Mouse (Mus musculus): ENCODE results near the gene Gm4450. TPM values are rescaled to one million over a fixed set of nuclear protein-coding genes. Genes with fewer than 3 reads are reported as not detected.
"Not testable (repeated sequence)": the region's sequence is repeated elsewhere in the genome, so short reads cannot be mapped to it uniquely, and the experiment has no call there.

Gm4450 gene
- not detected in 2 replicates for polyA plus RNA-seq (2012; rRNA removed)

- not testable (repeated sequence) for H3K4me1 ChIP-seq (replicated peaks; ENCODE audit: control insufficient read depth, insufficient read depth, low read length); H3K27me3 ChIP-seq (ENCODE audit: control insufficient read depth, insufficient read depth, low read length); H3K27ac ChIP-seq (ENCODE audit: control insufficient read depth, insufficient read depth, low read length); H3K36me3 ChIP-seq (ENCODE audit: control insufficient read depth, insufficient read depth, low read length); DNase-seq; H3K4me3 ChIP-seq (ENCODE audit: control insufficient read depth, insufficient read depth, low read length)
- WGBS, result 91% methylated on average over 1 of the region's 1 CpGs
Observed at GRCm38 (mm10) chr3:98457026-98457425, at the start of gene Gm4450. TSS of gene Gm4450 (minus strand) at chr3:98457126.

DNA sequence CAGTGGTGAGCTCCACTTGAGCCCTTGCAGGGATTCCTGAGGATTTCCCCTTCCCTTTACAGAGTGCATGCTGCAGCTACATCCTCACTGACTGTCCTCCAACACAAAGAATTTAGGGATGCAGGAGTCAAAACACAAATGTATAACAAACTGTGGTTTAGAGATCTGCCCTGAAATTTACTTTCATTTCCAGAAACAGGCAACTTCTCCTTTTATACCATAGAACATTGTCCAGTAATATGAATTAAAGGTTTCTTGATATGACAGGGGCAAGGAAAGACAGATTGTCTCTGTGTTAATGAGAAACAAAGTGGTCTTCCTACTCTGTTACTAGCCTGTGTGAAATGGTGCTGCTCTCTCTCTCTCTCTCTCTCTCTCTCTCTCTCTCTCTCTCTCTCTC lies 40.5 kb upstream of the Gm4450 start:
- H3K36me3 ChIP-seq (ENCODE audit: control insufficient read depth, insufficient read depth, low read length); DNase-seq; H3K27ac ChIP-seq (ENCODE audit: control insufficient read depth, insufficient read depth, low read length): not testable (repeated sequence)

GRCm38 (mm10) chr3:98496762-98497161 lies 39.8 kb upstream of the Gm4450 start:
- not testable (repeated sequence) for H3K4me1 ChIP-seq (replicated peaks; ENCODE audit: control insufficient read depth, insufficient read depth, low read length); H3K36me3 ChIP-seq (ENCODE audit: control insufficient read depth, insufficient read depth, low read length); H3K4me3 ChIP-seq (ENCODE audit: control insufficient read depth, insufficient read depth, low read length); DNase-seq; H3K27ac ChIP-seq (ENCODE audit: control insufficient read depth, insufficient read depth, low read length); H3K27me3 ChIP-seq (ENCODE audit: control insufficient read depth, insufficient read depth, low read length)
- WGBS, result no CpG with 5 or more reads among the region's 2 CpGs

More for the DNA sequence above, 40.5 kb upstream of the Gm4450 start:
- not testable (repeated sequence) for H3K27me3 ChIP-seq (ENCODE audit: control insufficient read depth, insufficient read depth, low read length); H3K4me3 ChIP-seq (ENCODE audit: control insufficient read depth, insufficient read depth, low read length); H3K4me1 ChIP-seq (replicated peaks; ENCODE audit: control insufficient read depth, insufficient read depth, low read length)

DNA sequence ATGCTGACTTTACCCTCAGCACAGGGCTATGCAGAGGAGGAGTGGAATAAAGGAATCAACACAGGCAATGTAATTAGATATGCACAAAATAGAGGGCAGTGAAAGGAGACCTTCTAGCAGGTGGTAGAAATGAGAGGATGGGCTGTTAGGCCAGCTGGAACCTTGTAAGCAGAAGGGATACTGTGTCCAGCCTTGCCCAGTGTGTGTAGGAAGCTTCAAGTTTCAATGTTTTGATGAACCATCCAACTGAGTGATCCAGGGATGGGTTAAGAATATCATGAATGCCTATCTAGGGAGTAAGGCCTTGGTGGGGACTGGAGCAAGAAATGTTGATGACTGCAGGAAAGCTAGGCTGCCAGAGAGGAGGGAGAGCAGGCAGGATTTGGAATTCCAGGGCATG lies 38.1 kb upstream of the Gm4450 start:
- H3K4me3 ChIP-seq (ENCODE audit: control insufficient read depth, insufficient read depth, low read length); DNase-seq; H3K27ac ChIP-seq (ENCODE audit: control insufficient read depth, insufficient read depth, low read length): not testable (repeated sequence)

GRCm38 (mm10) chr3:98494184-98494583 lies 37.3 kb upstream of the Gm4450 start:
- H3K4me3 ChIP-seq (ENCODE audit: control insufficient read depth, insufficient read depth, low read length); H3K27ac ChIP-seq (ENCODE audit: control insufficient read depth, insufficient read depth, low read length); H3K27me3 ChIP-seq (ENCODE audit: control insufficient read depth, insufficient read depth, low read length); DNase-seq; H3K4me1 ChIP-seq (replicated peaks; ENCODE audit: control insufficient read depth, insufficient read depth, low read length); H3K36me3 ChIP-seq (ENCODE audit: control insufficient read depth, insufficient read depth, low read length): not testable (repeated sequence)

More for the DNA sequence above, 38.1 kb upstream of the Gm4450 start:
- H3K4me1 ChIP-seq (replicated peaks; ENCODE audit: control insufficient read depth, insufficient read depth, low read length); H3K36me3 ChIP-seq (ENCODE audit: control insufficient read depth, insufficient read depth, low read length); H3K27me3 ChIP-seq (ENCODE audit: control insufficient read depth, insufficient read depth, low read length): not testable (repeated sequence)

DNA sequence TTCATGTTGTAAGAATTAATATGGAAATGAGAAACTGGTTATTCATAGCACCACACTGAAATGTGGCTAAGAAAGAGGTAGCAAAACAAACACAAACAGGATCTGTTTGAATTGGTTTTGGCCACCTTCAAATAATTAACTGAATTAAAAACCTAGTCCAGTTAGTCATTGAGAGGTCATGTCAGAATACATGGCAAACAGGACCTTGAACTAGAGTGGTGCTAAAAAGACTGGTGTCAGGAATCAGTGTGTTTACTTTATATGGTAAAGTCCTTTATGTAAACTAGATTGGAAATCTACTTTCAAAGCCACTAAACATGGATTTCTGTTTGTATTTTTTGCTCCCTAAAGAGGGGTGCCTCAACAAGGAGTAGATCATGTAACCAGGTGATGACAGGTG lies 14.6 kb upstream of the Gm4450 start:
- not testable (repeated sequence) for H3K4me3 ChIP-seq (ENCODE audit: control insufficient read depth, insufficient read depth, low read length); H3K27ac ChIP-seq (ENCODE audit: control insufficient read depth, insufficient read depth, low read length); H3K36me3 ChIP-seq (ENCODE audit: control insufficient read depth, insufficient read depth, low read length); DNase-seq; H3K27me3 ChIP-seq (ENCODE audit: control insufficient read depth, insufficient read depth, low read length); H3K4me1 ChIP-seq (replicated peaks; ENCODE audit: control insufficient read depth, insufficient read depth, low read length)

GRCm38 (mm10) chr3:98471057-98471456 lies 14.1 kb upstream of the Gm4450 start:
- not testable (repeated sequence) for H3K4me1 ChIP-seq (replicated peaks; ENCODE audit: control insufficient read depth, insufficient read depth, low read length); H3K27ac ChIP-seq (ENCODE audit: control insufficient read depth, insufficient read depth, low read length); DNase-seq; H3K27me3 ChIP-seq (ENCODE audit: control insufficient read depth, insufficient read depth, low read length); H3K4me3 ChIP-seq (ENCODE audit: control insufficient read depth, insufficient read depth, low read length); H3K36me3 ChIP-seq (ENCODE audit: control insufficient read depth, insufficient read depth, low read length)
- WGBS, result no CpG with 5 or more reads among the region's 1 CpGs

GRCm38 (mm10) chr3:98469323-98469722 lies 12.4 kb upstream of the Gm4450 start:
- not testable (repeated sequence) for H3K4me1 ChIP-seq (replicated peaks; ENCODE audit: control insufficient read depth, insufficient read depth, low read length); H3K36me3 ChIP-seq (ENCODE audit: control insufficient read depth, insufficient read depth, low read length); DNase-seq; H3K4me3 ChIP-seq (ENCODE audit: control insufficient read depth, insufficient read depth, low read length); H3K27me3 ChIP-seq (ENCODE audit: control insufficient read depth, insufficient read depth, low read length); H3K27ac ChIP-seq (ENCODE audit: control insufficient read depth, insufficient read depth, low read length)
- 80% methylated on average over 1 of the region's 2 CpGs for WGBS

- not testable (repeated sequence) for H3K27ac ChIP-seq (ENCODE audit: control insufficient read depth, insufficient read depth, low read length); H3K4me1 ChIP-seq (replicated peaks; ENCODE audit: control insufficient read depth, insufficient read depth, low read length); DNase-seq; H3K36me3 ChIP-seq (ENCODE audit: control insufficient read depth, insufficient read depth, low read length); H3K4me3 ChIP-seq (ENCODE audit: control insufficient read depth, insufficient read depth, low read length); H3K27me3 ChIP-seq (ENCODE audit: control insufficient read depth, insufficient read depth, low read length)
- WGBS, result 86% methylated on average over 5 of the region's 5 CpGs
Observed at GRCm38 (mm10) chr3:98453786-98454185, 3.1 kb downstream of the Gm4450 start.

DNA sequence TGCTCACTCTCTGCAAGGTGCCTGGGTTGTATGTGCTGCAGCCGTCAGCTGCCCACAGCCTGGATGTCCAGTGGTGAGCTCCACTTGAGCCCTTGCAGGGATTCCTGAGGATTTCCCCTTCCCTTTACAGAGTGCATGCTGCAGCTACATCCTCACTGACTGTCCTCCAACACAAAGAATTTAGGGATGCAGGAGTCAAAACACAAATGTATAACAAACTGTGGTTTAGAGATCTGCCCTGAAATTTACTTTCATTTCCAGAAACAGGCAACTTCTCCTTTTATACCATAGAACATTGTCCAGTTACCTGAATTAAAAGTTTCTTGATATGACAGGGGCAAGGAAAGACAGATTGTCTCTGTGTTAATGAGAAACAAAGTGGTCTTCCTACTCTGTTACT lies 13.0 kb downstream of the Gm4450 start:
- not testable (repeated sequence) for H3K27ac ChIP-seq (ENCODE audit: control insufficient read depth, insufficient read depth, low read length); H3K4me3 ChIP-seq (ENCODE audit: control insufficient read depth, insufficient read depth, low read length); H3K4me1 ChIP-seq (replicated peaks; ENCODE audit: control insufficient read depth, insufficient read depth, low read length); H3K36me3 ChIP-seq (ENCODE audit: control insufficient read depth, insufficient read depth, low read length); DNase-seq; H3K27me3 ChIP-seq (ENCODE audit: control insufficient read depth, insufficient read depth, low read length)
- WGBS, result 88% methylated on average over 1 of the region's 1 CpGs

DNA sequence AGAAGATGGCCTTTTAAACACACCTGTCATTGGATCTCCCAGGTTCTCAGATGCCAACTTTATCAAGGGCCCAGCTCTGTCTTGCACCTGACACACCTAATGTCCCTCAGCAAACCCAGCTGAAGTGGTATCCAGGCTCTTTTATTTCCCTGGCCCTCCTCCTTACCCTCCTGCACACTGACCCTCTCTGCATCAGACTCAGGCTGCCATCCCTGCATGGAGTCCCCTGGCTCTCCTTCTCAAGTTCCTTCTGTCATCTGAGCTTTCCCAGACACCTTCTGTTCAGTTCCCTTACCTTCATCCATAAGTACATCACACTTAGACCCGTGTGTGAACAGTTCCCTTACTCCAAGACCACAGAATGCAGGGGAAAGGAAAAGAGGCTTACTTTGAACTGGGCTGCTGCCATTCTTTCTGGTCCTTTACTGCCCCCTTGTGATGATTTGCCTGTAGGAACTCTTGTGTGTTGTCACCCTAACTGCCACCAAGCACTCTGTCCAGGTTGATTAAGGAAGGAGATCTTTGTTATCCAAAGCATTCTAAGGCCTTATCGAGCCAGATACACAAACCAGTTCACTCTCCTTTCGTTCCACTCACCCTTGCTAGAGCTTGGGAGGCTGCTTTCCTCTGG lies 13.7 kb downstream of the Gm4450 start:
- WGBS, result 1% methylated on average over 3 of the region's 3 CpGs
- not testable (repeated sequence) for DNase-seq

More for the DNA sequence above, 13.7 kb downstream of the Gm4450 start:
- not testable (repeated sequence) for H3K27ac ChIP-seq (ENCODE audit: control insufficient read depth, insufficient read depth, low read length); H3K4me1 ChIP-seq (replicated peaks; ENCODE audit: control insufficient read depth, insufficient read depth, low read length); H3K27me3 ChIP-seq (ENCODE audit: control insufficient read depth, insufficient read depth, low read length); H3K4me3 ChIP-seq (ENCODE audit: control insufficient read depth, insufficient read depth, low read length); H3K36me3 ChIP-seq (ENCODE audit: control insufficient read depth, insufficient read depth, low read length)

All from thymus, adult 2 months (tissue).